Mouse (Mus musculus) gastrocnemius, adult 8-10 months (tissue): Measurements from ENCODE around the gene Hnf1a. TPM values are rescaled to one million over a fixed set of nuclear protein-coding genes. Genes with fewer than 3 reads are reported as not detected.

Experiments
- DNase-seq, 2 experiments: peaks; one replicate each; pipeline ENCODE4 v3.0.0; 2022; ENCODE audit warnings: low spot score in 2 of 2
- total RNA-seq, 4 experiments: library from RNA; stranded (reverse); gene quantifications; 2 replicates each; pipeline ENCODE4 v1.2.4; 2022

Gene Hnf1a
- total RNA-seq, 4 experiments from 2014 or later = not detected

DNA sequence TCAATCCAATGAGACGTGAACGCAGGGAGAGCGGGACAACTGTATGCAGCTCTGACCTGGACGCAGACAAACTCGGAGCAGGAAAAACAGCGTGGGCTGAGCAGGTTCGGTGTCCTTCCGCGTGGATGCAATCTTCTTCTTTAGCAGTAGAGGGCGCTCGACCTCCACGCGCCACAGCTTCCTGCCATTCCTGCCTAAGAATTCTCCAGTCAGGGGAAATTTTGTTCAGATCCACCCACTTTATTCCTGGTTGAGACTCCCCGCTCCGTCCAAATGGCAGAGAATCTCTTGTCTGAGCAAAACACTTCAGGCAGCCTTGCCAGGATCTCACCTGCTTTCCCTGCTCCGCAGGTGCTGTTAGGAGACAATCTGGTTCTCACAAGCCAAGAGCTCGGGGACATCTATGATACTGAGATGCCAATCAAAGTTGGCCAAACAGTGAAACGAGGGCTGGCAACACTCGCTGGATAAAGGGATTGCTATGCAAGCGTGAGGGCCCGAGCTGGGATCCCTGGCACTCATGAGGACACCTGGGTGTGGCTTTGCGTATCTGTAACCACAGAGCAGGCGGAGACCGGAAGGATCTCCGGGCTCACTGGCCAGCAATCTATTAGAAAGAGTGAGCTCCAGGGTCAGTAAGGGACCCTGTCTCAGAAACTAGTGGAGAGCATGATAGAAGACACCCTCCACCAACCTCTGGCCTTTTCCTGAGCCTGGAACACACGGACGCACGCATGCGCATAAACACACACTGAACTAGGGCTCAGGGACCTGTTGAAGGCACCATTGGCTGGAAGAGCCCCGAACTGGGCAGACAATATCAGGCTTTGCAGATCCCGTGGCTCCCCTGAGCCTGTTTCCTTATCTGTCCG is 8.6 kb upstream of the Hnf1a start:
- peak; percentile 21 to 44 for DNase-seq

DNA sequence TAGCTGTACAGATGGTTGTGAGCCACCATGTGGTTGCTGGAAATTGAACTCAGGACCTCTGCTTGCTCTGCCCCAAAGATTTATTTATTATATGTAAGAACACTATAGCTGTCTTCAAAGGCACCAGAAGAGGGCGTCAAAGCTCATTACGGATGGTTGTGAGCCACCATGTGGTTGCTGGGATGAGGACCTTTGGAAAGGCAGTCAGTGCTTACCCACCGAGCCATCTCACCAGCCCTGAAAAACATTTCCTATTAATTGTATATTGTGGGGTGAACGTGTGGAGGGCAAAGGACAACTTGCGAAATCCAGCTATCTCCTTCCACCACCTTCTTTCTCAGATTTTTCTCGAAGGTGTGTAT is 8.0 kb upstream of the Hnf1a start:
- no peak for DNase-seq

DNA sequence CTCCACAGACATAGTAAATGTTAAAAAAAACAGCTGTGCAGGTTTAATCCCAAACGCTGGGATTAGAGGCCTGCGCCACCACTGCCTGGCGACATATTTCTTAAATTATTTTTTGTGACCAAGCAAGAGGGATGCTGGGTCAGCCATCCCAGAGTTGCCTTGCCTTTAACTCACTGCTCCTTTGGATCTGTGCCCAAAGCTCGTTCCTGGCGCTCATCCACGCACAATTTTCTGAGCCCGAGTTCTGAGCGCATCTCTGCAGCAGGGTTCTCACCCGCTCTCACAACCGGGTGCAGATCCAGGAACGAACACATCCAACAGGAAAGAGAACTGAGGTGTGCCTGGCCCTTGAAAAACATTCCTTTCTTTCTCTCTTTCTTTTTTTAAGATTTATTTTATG is 7.6 kb upstream of the Hnf1a start:
- DNase-seq = no peak

DNA sequence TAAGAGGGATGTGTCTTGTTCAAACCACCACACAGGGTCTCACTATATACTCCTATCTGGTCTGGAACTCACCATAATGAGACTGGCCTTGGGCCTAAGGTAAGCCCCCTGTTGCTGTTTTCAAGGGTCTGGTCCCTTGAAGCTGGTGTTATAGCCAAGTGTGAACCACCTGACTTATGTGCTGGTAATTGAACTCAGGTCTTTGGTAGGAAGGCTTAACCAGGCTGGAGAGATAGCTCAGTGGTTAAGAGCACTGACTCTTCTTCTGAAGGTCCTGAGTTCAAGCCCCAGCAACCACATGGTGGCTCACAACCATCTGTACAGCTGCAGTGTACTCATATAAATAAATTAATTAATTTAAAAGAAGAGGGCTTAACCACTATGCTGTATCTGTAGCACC is 6.0 kb upstream of the Hnf1a start:
- DNase-seq = no peak

DNA sequence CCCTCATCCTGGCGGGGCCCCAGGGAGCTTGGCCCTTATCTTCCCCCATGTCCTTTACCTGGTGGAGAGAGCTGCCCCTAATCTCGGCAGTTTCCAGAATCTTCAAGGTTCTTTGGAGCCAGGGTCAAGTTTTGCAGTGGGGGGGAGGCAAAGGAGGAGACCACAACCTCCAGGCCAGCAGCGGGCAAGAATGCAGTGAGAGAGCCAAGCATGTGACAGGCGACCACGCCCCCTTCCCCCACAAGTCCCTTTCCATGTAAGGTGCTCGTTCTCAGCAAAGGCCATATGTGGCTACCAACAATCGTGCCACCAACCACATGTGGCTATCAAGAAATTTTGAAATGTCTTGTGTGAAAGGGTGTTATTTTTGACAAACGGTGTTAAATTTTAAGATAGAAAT is 2.2 kb upstream of the Hnf1a start:
- DNase-seq = no peak

DNA sequence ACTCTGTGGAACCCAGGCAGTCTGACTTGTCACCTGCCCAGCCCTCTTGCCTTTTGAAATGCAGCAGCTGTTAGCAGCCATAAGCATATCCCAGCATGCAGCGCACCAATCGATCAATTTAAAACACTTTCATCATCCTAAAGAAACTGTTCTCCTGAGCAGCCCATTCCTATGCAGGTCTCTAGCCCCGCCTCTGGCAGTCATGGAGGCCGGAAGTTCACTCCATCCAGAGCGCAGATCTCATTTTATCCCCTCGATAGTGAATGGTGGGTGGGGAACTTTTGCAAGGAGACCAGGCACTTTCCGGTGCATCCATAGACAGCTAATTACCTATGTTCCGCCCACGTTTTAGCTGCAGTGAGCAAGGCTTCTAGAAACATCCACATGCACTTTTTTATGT is 1.3 kb upstream of the Hnf1a start:
- DNase-seq = no peak

DNA sequence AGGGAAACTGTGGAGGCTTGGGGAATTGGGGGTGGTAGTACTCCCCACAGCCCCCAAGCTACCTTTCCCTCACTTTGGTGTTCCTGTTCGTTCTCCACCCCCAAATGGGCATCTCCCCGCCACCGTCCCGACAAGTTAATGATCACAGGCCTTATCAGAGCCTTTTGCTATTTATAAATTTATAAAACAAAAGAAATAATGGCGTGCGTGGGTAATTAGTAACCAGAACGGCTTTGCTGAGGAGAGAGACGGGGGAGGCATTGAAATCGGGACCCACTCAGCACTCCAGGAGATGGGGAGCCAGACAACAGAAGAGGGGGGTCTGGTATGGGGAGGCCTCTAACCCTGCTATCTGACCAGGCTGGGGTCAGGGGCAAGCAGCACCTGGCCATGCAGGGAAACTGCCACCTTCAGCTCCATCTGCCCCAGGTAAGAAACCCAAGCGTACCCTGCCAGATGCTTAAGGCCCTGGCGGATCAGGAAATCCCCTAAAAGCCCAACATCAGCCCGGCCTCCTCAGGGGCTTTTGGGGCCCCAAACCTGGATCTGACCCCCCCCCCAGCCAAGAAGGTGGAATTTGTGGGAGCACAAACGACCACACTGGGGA is 1.2 kb downstream of the Hnf1a start:
- DNase-seq = no peak

DNA sequence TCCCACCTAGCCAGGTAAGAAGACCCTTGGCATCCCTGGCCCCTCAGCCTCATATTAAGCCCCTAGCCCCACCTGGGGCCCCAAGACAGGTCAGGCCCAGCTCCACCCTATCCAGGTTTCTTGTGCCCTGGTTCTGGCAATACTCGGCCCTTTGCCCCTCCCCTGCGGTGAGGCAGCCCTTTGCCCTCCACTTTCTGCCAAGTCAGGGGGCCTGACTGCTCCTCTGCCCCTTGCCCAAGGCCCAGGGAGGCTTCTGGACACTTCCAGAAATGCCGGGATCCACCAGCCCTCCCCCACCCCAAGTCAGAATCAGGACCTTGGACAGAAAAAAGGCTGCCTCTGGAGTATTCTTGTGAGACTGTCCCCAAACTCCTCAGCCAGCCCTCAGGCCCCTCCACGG is 1.8 kb downstream of the Hnf1a start:
- DNase-seq = no peak

DNA sequence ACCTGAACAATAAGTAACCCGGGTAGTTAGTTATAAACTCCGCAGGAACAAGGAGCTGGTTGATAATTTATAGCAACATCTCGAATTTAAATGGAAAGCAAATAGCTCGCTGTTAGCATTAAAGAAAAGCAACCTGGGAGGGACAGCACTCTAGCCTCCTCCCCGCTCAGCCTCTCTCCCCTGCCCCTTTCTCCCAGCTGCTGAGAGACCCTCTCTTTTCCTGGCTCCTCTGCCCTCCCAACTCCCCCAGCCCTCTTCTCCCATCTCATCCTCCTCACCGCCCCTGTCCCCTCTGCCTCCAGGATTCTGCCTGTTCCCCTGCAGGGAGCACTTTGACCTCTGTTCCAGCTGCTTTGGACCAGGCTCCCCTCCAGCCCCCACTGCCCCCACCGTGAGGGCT is 2.2 kb downstream of the Hnf1a start:
- DNase-seq = no peak

DNA sequence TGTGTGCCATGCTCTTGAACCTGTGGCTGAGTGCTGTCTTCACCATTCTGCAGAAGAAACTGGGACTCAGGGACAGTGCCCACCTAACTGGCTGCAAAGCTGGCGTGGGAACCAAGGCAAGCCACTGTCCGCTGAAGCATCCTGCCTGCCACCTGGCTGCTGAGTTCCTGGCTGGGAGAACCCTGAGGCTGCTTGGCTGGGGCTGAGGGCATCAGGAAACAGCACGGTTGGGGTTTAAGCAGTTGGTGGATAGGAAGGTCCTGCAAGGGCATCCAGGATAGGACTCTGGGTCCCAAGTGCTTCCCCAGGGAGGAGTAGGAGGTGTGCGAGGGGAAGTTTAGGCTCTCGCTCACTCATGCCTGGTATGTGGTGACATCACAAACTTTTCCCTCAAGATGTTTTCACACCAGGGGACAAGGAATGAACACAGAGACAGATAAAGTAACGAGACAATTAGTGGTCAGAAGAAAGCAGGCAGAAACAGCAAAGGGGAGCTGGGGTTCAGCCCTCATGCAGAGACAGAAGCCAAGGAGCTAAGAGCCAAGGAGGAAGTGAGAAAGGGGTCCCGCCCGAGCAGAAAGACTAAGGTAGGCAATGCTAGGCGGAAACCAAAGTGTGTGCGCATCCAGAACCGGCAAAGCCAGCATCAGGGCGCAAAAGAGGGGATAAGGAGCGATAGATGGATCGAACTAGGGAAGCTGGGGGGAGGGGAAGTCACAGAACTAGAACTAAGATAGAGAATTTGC is 3.2 kb downstream of the Hnf1a start:
- DNase-seq = no peak

DNA sequence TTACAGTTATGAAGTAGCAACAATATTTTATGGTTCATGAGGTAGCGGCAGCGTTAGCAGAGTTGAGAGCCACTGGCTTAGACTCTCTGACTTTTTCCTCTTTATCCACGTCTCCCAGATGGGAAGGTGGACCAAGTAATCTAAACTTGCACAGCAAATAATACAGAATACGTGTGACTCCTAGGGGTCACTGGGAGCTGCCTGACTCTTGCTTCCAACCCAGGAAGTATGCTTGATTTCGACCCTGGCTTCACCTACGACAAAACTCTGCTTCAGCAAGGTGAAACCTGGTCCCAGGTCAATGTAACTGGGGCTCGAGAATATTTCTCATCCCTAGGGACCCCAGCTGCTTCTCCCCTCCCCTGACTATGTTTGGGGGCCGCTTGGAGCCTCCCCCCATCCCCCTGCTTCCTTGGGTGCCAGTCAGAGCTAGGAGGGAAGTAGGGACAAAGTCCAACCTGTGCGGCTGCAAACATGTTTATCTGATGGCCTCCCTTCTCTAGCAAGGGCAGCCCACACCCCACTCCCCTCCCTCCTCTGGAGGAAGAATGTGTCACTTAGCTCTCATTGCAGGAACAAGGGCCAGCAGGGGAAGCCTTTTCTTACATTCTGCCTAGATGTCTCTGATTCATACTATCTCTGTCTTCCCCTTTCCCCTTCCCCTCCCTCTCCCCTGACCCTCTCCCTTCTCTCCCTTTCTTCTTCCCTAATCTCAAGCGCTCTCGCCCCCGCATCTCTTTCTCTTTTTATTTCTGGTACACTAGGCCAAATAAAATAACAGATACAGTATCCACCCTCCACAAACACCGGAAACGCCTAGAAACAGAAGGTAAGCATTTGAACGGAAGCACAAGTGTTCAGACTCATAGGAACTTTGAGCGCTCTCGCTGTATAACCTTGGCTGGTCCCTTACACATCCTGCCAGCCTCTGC is 5.7 kb downstream of the Hnf1a start:
- DNase-seq = no peak

DNA sequence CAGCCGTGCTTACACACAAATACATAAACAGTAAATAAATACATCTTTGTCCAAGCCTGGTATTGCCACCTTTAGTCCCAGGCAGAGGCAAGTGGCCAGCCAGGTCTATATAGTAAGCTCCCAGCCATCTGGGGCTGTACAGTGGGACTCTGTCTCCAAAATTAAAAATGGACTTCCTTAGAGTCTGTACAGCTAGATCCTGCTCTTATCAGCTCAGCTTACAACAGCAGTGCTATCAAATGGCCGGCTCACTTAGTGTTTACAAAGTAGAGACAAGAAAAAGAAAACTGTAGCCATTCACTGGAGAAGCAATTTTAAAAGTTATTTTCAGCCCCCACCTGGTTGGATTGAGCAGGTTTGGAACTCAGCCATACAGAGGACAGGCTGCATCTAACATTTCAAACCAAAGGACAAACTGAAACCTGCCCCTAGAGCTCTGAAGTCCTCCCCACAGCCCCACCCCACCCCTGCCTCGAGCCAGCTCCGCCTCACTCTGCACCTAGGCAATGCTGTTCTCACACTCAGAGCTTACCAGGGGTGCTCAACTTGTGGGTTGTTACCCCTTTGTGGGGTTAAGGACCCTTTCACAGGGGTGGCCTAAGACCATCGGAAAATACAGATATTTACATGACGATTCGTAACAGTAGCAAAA is 6.5 kb downstream of the Hnf1a start:
- DNase-seq = no peak

DNA sequence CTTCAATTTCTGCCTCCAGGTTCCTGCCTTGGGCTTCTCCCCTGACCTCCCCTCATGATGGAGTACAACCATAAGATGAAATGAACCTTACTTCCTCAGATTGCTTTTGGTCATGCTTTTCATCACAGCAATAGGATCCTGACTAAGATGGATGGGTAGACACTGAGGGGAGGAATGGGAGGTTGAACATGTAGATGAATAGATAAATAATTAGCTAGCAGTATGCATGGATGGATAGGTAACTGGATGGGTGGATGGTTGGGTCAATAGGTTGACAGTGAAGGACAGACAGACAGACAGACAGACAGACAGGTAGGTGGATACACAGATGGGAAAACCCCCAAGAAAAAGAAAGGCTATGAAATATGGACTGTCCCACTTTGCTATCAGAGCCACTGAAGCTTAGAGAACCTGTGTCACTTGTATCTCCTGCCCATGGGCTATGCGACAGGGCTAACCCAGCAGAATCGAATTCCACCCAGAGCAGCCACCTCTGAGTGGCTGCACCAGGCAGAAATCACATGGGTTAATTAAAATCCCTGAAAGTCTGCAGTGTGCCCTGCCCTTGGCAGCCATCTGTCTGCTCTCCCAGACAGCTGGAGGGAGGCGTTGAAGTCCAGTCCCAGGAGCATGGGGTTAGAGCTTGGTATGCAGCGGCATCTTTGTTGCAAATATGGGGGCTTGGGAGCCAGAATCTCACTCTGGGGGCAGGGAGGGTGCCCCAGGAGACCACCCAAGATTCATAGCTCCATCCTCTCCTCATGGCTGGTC is 9.1 kb downstream of the Hnf1a start:
- DNase-seq = no peak

DNA sequence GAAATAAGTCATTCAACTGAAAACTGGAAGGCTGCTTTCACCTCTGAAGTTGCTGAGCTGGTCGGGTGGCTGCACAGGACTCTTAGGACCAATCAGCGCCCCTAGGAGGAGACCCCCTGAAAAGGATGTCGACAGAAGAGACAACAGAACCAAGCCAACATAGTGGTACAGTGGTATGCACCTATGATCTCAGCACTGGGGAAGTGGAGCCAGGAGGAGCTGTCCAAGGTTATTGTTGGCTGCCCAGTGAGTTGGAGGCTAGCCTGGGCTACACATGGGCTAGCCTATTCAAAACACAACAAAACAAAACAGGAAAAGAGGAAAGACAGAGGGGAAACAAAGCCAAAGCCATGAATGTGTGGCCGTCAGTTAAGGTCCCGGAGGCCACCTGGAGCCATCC is 12.8 kb downstream of the Hnf1a start:
- DNase-seq = no peak

DNA sequence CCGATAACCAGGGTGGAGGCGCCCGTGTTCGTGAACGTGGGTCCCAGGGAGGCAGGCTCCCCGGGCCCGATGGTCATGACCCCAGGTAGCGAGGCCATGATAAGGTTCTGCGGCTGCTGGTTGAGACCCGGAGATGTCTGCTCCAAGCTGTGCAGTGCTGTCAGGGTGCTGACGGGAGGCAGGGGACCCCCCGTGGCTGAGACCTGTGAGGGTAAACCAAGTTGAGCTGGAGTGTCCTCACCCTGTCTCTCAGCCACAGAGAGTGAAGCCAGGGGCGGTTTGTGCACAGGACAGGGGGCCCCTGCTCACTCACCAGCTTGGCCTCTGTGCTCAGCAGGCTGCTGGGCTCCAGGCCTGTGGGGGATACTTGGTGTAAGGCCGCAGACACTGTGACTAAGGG is 17.6 kb downstream of the Hnf1a start:
- no peak for DNase-seq

DNA sequence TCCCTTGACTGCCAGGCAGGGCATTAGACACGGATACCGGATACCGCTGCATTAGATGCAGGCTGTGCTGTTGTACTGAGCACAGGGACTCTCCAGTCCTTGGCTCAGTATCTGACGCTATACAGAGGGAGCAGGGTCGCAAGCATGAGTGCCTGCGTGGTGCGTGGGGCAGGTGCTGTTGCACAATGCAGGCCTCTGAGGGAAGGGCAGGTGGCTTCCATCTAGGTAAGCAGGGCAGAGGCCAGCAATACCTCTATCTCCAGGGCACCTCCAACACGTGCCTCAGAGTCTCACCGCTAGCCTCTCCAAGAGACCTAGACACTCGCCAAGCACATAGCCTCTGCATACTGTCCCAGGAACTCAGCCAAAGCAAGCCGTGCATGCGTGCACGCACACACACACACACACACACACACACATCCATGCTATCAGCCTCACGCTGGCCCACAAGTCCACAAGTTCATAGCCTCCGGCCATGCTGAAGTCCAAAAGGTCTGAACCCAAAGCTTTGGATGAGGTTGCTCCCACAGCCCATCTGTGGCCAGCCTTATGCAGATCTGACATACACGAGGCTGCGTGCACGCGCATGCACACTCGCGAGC is 19.5 kb downstream of the Hnf1a start:
- DNase-seq = no peak

DNA sequence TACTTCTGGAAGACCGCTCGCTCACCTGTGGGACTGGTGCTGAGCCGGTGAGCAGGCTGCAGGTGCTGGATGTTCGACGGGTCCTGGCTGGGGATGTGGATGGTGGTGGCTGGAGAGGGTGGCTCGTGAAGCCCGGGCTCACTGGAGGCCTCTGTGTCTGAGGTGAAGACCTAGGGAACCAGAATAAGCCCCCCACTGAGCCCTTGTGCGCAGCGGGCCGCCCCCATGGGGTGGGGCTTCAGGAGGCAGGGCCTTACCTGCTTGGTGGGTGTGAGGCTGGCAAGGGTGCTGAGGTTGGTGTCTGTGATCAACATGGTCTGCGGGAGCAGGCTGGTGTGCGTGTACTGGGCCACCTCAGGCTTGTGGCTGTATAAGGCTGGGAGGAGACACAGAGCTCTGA is 20.2 kb downstream of the Hnf1a start:
- DNase-seq = no peak

DNA sequence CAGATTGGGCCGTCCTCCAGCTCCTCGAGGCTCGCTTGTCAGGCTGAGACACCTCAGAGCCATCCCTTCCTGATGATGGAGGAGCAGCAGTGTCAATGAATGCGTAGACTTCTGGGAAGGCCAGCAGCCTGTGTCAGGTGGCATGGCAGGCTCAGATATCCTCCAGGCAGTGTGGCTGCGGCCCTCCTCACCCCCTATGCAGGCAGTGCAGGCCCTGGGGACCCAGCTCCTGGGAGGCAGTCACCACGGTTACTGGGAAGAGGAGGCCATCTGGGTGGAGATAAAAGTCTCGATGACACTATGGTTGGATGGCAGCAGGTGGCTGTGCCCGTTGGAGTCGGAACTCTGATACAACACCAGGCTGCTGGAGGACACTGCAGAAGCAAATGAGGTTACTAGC is 21.1 kb downstream of the Hnf1a start:
- no peak for DNase-seq

DNA sequence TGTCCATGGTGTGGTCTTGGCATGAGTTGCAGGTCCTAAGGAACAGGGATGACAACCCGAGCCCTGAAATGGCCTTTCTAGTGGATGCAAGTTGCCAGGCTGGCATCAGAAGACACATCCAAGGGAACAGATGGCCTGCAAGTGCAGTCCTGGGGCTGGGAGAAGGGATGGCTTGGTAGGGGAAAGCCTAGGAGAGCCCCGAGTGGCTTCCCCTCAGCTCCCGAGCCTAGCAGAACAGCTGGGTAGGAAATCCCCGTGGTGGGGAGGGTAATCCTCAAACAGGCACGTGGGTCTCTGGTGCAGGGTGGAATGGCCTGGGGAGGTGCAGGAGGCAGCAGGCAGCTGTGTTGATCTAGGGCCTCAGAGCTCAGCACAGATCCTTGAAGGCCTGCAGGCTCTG is 21.6 kb downstream of the Hnf1a start:
- no peak for DNase-seq

DNA sequence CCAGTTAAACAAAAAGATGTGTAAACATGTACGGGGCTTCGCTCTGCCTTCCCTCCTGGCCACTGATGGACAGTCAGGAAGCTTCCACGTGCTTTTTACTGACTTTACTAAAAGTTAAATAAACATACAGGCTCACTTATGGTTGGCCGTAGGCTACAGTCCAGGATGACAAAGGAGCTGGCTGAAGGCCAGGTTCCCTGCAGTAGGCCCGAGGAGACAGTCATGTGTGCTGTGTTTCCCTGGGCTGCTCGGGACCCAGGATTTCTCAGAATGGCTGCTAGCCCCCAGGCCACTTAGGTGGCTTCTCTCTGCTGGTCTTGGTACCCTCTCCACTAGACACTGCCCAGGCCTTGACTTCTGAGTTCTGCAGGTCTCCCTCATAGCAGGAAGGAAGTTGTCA is 22.0 kb downstream of the Hnf1a start:
- no peak for DNase-seq
